Mouse (Mus musculus) heart, adult 2 months (tissue): ENCODE results near the gene Zfp566.

Source experiments
- CTCF ChIP-seq: fragments of 200-600 bp; IDR thresholded peaks from 2 replicates; pipeline ENCODE4 v1.8.1; 2022; ENCODE audit warnings: antibody characterized with exemption, mild to moderate bottlenecking, moderate library complexity
- EP300 ChIP-seq: fragments of 200-500 bp; IDR thresholded peaks from 2 replicates; pipeline ENCODE4 v1.6.1; 2011; ENCODE audit warnings: low read depth, low read length, control low read depth; ENCODE audit not compliant: insufficient read depth

GRCm38 (mm10) chr7:30122188-30122530, 31.8 kb upstream of the Zfp566 start:
- TF ChIP-seq CTCF: no peak
- no peak for TF ChIP-seq EP300
